Mouse (Mus musculus): Measurements from ENCODE around the gene Clip1. TPM values are rescaled to one million over a fixed set of nuclear protein-coding genes. Genes with fewer than 3 reads are reported as not detected.
"Not testable (repeated sequence)": the region's sequence is repeated elsewhere in the genome, so short reads cannot be mapped to it uniquely, and the experiment has no call there.

Clip1 gene
- total RNA-seq (2021), result 63.1 and 64.8 TPM in 2 replicates
- long read RNA-seq, experiment 1, full-length matches to known transcripts, result 23 of 39 reads
- long read RNA-seq, experiment 1, partial matches to known transcripts, result 10 of 39 reads
- long read RNA-seq, experiment 1, other reads (novel, unspliced or antisense), result 6 of 39 reads
- long read RNA-seq, experiment 2, full-length matches to known transcripts, result 14 of 27 reads
- long read RNA-seq, experiment 2, partial matches to known transcripts, result 7 of 27 reads
- long read RNA-seq, experiment 2, other reads (novel, unspliced or antisense), result 6 of 27 reads

- DNase-seq, result peak; percentile 87
Measured at GRCm38 (mm10) chr5:123684221-123685144, at the start of gene Clip1. TSS of gene Clip1 (minus strand) at chr5:123684618.

GRCm38 (mm10) chr5:123730981-123731380, 46.6 kb upstream of the Clip1 start:
- no peak for DNase-seq

- not testable (repeated sequence) for DNase-seq
Measured at GRCm38 (mm10) chr5:123723816-123724215, 39.4 kb upstream of the Clip1 start.

- DNase-seq, result peak; percentile 96
Measured at GRCm38 (mm10) chr5:123720328-123721311, 36.2 kb upstream of the Clip1 start, which contains the start of gene Zcchc8. TSS of gene Zcchc8 (minus strand) at chr5:123721100.

- no peak for DNase-seq
Measured at GRCm38 (mm10) chr5:123714622-123715021, 30.2 kb upstream of the Clip1 start.

- DNase-seq, result no peak
Measured at GRCm38 (mm10) chr5:123713782-123714181, 29.4 kb upstream of the Clip1 start.

- no peak for DNase-seq
Measured at GRCm38 (mm10) chr5:123709571-123709970, 25.2 kb upstream of the Clip1 start.

GRCm38 (mm10) chr5:123708598-123708997, 24.2 kb upstream of the Clip1 start:
- no peak for DNase-seq

GRCm38 (mm10) chr5:123700625-123701024, 16.2 kb upstream of the Clip1 start:
- DNase-seq, result peak; percentile 78

- peak; percentile 91 for DNase-seq
Measured at GRCm38 (mm10) chr5:123699198-123699597, 14.8 kb upstream of the Clip1 start.

GRCm38 (mm10) chr5:123696961-123697360, 12.5 kb upstream of the Clip1 start:
- DNase-seq, result no peak

- peak; percentile 19 for DNase-seq
Measured at GRCm38 (mm10) chr5:123696244-123696643, 11.8 kb upstream of the Clip1 start.

- peak; percentile 73 for DNase-seq
Measured at GRCm38 (mm10) chr5:123694468-123694867, 10.1 kb upstream of the Clip1 start.

GRCm38 (mm10) chr5:123683377-123684220, 819 bp downstream of the Clip1 start:
- peak; percentile 72 for DNase-seq

- peak; percentile 64 for DNase-seq
Measured at GRCm38 (mm10) chr5:123683043-123683376, 1.4 kb downstream of the Clip1 start.

- DNase-seq, result peak; percentile 24
Measured at GRCm38 (mm10) chr5:123682372-123682771, 2.0 kb downstream of the Clip1 start.

GRCm38 (mm10) chr5:123679546-123680263, 4.7 kb downstream of the Clip1 start:
- DNase-seq, result no peak

- DNase-seq, result no peak
Measured at GRCm38 (mm10) chr5:123679106-123679505, 5.3 kb downstream of the Clip1 start.

GRCm38 (mm10) chr5:123675717-123676116, 8.7 kb downstream of the Clip1 start:
- no peak for DNase-seq

GRCm38 (mm10) chr5:123675221-123675620, 9.2 kb downstream of the Clip1 start:
- DNase-seq, result peak; percentile 39
